Mouse (Mus musculus): ENCODE results near the gene Fam120a.
A peak's percentile ranks its signal among the peaks of the same experiment; 100 is the strongest.

- TF ChIP-seq CTCF (IDR thresholded peaks at IDR 0.05 in 2 of 3, conservative IDR thresholded peaks at IDR 0.05 in 1 of 3; ENCODE audit: control insufficient read depth in 1 of 3, insufficient read depth in 1 of 3, low read depth in 2 of 3, low read length in 3 of 3, poor library complexity in 1 of 3, severe bottlenecking in 1 of 3) (peak in 2 of 3 experiments; percentile 24 to 57; a peak in 3 of 6 replicates), E2F4 (IDR thresholded peaks at IDR 0.05; ENCODE audit: borderline replicate concordance, low read depth, low read length) (no peak), MAZ (IDR thresholded peaks at IDR 0.05; ENCODE audit: low read depth, low read length) (no peak), POLR2A (IDR thresholded peaks at IDR 0.05; ENCODE audit: control insufficient read depth in 1 of 2, insufficient read depth in 1 of 2, low read depth in 1 of 2, low read length in 2 of 2, poor library complexity in 1 of 2) (no peak), TAL1 (IDR thresholded peaks at IDR 0.05; ENCODE audit: low read length) (no peak), POLR2AphosphoS2 (IDR thresholded peaks at IDR 0.05; ENCODE audit: low read length) (no peak), MAX (IDR thresholded peaks at IDR 0.05; ENCODE audit: low read length) (no peak), POLR2AphosphoS5 (IDR thresholded peaks at IDR 0.05; ENCODE audit: borderline replicate concordance, low read depth, low read length) (no peak), BHLHE40 (IDR thresholded peaks at IDR 0.05; ENCODE audit: borderline replicate concordance, low read depth, low read length) (no peak), EP300 (IDR thresholded peaks at IDR 0.05; ENCODE audit: low read depth in 1 of 2, low read length in 2 of 2) (no peak), SMC3 (IDR thresholded peaks at IDR 0.05; ENCODE audit: low read depth, low read length) (peak; percentile 24; the same call in 1 of the 2 replicates), CHD2 (IDR thresholded peaks at IDR 0.05; ENCODE audit: low read length) (no peak)
These were observed 115.0 kb downstream of the Fam120a start for GRCm38 (mm10) chr13:48852859-48853258.

Data from MEL (cell line).